Mouse (Mus musculus) urinary bladder, adult 18-20 months (tissue): ENCODE data around the gene Ccdc122.

Experiments used
- DNase-seq, 2 experiments: peaks; one replicate each; pipeline ENCODE4 v3.0.0; 2022; ENCODE audit warnings: low spot score in 2 of 2, mixed read lengths in 2 of 2

Gene Ccdc122

DNA sequence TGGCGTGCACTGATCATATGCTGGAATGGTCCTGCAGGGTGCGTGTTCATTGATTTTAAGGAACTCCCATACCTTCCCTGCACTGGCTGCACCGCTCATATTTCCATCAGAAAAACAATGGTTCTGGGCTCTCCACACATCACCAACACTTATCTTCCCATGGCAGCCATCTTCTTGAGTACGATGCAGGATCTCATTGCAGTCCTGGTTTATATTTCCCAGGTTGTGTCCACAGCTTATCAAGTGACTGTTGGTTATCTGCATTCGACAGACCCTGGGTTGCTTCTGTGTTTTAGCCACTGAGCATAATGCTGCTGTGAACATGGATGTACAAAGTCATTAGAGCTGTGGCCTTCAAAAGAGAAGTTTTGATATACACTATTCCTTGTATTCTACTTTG is 94.0 kb downstream of the Ccdc122 start:
- no peak for DNase-seq

DNA sequence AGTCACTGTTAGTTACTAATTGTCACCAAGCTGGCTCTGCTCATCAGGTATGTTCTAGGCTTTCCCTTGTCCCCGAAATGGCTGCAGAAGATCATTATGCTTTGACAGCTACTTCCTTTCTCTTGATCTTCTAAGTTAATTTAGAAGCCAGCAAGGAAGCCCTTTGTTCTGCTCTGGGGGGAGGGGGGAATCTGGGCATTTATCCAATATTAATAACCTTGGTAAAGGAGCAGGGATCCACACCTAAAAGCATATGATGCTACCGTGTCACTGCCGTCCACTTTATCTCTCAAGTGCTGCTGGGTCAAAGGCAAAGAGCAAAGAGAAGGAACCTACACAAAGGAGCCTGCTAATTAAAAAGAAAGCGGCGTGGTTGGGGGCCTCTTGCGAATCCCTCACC is 100.4 kb downstream of the Ccdc122 start:
- DNase-seq, result no peak

DNA sequence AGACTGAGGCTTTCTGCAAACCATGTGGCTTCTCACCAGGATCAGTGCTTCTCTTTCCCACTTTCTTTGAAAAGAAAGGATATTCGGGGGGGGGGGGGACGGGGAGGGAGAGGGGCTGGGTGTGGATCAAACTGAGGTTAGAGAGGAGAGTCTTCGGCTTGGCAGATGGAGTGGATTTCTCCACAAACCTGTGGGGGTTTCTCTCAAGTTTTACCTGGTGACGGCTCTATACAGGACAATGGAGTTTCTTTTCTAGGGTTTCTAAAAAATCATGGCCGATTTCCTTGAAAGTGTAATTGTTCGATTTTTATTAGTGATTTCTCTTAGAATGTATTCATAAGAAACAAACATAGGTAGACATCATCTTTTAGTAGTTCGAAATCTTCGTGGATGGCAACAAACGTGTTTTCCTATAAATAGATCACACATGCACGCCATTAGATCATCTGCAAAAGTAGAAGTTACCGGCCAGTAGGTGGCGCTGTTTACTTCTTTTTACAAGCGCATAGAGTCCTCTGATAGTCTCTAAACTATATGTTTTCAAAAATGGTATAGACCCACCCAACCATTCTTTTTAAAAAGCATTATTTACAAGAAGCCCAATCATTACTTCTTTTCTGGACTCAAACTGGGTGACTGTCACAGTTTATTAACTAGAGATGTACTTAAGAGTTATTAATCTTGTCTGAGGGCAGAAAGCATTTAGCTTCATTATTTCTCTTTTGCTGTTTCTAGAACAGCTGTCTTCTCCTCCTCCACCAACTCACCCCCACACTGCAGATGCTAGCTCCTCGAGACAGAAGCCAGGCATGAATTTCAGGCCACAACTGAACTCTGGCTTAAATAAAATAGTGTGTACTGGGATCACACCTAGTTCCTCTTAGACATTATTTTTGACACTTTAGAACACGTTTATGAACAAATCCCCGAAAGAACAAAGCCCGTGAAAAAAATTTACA is 105.0 kb downstream of the Ccdc122 start:
- peak; percentile 23 to 29 for DNase-seq

DNA sequence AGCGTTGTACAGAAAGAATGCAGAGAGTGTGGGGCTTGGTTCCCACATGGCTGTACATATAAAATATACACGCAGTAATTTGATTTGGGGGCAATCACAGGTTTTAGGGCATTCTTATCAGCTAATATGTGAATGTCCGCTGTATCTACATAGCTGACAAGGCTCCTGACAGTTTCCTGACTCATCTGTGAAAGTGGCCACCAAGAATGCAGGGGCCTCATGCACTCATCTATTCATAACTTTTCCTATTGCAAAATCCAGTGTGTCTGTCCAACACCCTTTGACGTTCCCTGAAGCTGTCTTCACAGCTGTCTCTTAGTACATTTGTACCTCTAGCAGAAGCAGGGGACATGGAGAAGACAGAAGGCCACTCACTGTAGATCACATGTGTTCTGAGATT is 108.5 kb downstream of the Ccdc122 start:
- no peak for DNase-seq

- DNase-seq, result no peak
These were observed 111.1 kb downstream of the Ccdc122 start for GRCm38 (mm10) chr14:77147635-77148034.

GRCm38 (mm10) chr14:77150556-77150955 is 114.0 kb downstream of the Ccdc122 start:
- no peak for DNase-seq

DNA sequence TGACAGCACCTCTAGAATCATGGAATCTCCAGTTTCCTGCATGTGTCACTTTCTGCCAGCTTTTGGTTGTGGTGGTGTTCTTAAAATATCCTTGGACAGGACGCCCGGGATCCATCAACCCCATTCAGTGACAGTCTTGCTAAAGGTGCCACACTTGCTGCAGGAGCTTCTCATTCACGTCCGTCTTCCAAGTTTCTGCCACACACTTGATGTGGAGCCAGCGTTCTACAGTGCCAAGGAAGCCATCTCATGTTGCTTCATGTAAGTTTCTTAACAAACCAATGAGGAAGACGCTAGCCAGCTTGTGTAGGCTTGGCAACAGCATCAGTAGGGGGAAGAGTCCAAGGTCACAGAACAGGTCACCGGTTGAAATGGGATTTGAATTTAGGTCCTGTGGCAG is 114.9 kb downstream of the Ccdc122 start:
- no peak for DNase-seq

DNA sequence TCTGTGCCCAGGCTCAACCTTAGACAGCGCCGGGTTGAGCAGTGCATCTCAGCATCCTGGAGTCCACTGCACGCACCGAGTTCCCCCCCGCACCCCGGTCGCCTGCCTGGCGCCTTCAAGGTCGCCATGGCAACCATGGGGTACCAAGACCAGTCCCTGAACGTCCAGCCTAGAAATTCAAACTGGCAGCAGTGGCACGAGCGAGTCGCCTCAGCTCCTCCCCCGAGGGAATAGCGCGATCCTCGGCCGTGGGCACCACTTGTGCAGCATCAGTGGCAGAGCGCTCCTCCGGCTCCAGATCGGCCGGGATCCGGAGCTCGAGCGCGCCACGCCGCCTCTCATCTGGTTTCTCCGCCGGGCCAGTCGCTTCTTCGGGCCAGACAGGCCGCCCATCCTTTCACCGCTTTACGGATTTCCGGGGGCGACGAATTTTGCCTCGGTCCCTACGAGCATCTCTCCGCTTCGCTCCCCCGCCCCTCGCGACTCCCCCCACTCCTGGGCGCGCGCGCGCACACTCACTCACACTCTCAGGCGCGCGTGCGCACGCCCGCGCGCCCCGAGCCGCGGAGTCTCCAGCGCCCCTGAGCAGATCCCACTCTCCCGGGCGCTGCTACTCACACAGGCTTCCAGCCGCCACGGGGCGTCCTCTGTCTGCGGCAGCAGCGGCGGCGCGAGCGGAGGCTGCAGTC is 119.8 kb downstream of the Ccdc122 start, which contains the start of gene Enox1:
Gene Enox1 (plus strand): TSS at position 542 of the 689 bp plus-strand sequence.
- peak; percentile 2 to 32 for DNase-seq

- DNase-seq, result no peak
These were observed 120.4 kb downstream of the Ccdc122 start for GRCm38 (mm10) chr14:77156911-77157504.

DNA sequence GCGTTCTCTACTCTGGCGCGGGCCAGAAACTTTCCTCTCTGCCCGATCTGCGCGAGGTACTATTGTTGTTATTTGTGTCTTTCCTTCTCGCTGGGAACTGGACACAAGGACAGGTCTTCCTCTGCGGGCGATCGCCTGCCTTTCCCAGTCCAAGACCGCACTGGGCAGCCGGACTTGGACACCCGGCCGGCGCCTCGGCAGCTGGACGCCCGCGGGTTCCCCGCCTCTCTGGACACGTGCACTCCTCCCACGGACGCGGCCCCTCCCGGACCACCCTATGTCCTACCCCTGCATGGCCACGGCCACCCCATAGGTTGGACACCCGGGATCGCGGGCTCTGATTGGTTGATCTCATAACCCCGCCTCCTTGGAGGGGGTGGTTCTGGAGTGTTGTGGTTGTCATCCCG is 120.9 kb downstream of the Ccdc122 start:
- peak; percentile 25 to 31 for DNase-seq

DNA sequence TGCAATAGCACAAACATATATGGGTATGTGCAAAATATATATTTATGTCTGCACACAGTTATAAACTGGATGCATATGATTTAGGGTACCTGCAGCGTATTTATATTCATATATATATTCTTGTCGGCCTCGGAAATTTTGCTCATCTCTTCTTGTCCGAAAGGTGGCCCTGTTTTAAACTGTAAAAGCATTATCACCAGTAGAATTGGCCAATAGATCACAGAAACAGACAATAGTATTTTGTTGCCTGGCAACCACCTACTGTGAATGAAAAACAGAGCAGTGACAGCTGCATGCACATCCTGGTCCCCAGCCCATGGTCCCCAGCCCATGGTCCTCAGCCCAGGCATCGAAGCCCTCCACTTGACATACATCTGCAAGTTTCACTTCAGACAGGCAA is 122.8 kb downstream of the Ccdc122 start:
- DNase-seq, result no peak
